Mouse (Mus musculus) bone marrow, adult 2 months (tissue): ENCODE data around the gene Slc30a2.

Experiments
- CTCF ChIP-seq: fragments of 200-500 bp; IDR thresholded peaks from 2 replicates; pipeline ENCODE4 v1.5.1; 2011; ENCODE audit warnings: low read length, control low read depth; ENCODE audit not compliant: control insufficient read depth, insufficient read depth
- POLR2A ChIP-seq: fragments of 200-500 bp; IDR thresholded peaks from 2 replicates; pipeline ENCODE4 v1.6.1; 2011; ENCODE audit warnings: low read depth, mild to moderate bottlenecking, control low read depth, low read length, borderline replicate concordance; ENCODE audit not compliant: control insufficient read depth

DNA sequence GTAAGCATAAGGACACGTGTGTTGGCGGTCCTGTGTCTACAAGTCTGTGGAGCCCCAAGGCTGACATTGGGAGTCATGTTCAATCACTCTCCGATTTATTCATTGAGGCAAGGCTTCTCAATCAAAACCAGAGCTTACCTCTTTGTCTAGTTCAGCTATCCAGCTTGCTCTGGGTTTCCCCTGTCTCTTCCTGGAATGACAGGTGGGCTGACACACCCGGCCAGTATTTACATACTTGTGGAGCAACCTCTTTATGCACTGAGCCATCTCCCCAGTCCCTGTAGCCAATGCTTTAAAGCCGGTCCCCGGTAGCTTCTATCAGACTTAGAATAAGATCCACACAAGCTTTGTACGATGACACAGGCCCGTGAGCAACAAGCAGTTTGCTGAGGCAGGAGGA lies 36.5 kb downstream of the Slc30a2 start:
- TF ChIP-seq CTCF (no peak), POLR2A (no peak)
